Mouse (Mus musculus): ENCODE measurements around the gene Foxa3. TPM values are rescaled to one million over a fixed set of nuclear protein-coding genes. Genes with fewer than 3 reads are reported as not detected.

Foxa3 gene
- polyA plus RNA-seq, 1 experiment from 2014 or later = 0.09 TPM

DNA sequence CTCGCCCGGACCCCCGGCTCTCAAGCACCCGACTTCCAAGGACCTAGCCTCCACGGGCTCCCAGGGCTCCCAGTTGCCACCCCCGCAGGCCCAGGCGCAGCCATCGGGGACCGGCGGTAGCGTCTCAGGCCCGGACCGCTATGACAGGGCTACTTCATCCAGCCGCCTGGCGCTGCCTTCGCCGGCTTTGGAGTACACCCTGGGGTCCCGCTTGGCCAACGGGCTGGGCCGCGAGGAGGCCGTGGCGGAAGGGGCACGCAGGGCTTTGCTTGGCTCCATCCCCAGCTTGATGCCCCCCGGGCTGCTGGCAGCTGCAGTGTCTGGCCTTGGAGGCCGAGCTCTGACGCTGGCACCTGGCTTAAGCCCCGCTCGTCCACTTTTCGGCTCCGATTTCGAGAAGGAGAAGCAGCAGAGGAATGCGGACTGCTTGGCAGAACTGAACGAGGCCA, 18.7 kb downstream of the Foxa3 start:
- Histone ChIP-seq H3K27ac (no peak overlapping the region), H3K9ac (peak overlapping the region; percentile 94), H3K4me1 (peaks cover 46% of the 10 kb centered on the region), H3K9me3 (no peaks in the 10 kb centered on the region), H3K4me2 (replicated peaks) (peak overlapping the region; percentile 100), H3K4me3 (peak overlapping the region; percentile 92), H3K27me3 (replicated peaks) (no peaks in the 10 kb centered on the region), H3K36me3 (peaks cover 25% of the 10 kb centered on the region)
- peak; percentile 8 for ATAC-seq (ENCODE audit: low FRiP score, low read depth)
- WGBS = 5% methylated on average over 34 of the region's 34 CpGs

DNA sequence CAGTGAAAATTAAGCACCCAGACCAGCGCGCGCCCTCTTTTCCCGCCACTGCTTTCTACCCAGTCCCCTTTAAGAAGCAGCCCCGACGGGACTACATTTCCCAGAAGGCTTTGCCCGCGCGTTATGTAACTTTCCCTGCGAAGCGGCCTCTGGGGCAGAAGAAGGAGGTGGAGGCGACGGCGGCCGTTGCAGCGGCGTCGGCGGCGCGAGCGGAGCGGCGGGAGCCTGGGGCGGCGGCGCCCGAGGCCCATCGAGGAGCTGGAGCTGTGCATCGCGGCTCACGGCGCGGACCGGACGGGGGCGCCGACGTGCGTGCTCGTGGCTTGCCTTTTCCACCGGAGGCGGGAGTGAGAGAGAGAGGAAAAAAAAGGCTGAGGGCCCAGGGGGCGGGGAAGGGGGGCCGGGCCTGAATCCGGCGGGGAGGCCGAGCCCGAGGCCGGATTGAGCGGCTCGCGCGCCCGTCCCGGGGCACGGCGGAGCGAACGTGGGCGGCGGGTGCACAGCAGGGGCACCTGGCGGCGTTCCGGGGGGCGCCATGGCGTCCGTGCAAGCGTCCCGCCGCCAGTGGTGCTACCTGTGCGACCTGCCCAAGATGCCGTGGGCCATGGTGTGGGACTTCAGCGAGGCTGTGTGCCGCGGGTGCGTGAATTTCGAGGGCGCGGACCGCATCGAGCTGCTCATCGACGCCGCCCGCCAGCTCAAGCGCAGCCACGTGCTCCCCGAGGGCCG, 19.3 kb downstream of the Foxa3 start, which contains the start of gene Irf2bp1:
Gene Irf2bp1, plus strand, starts transcription at position 143 of the 729 bp plus-strand sequence.
- ATAC-seq (ENCODE audit: low FRiP score, low read depth) = peak; percentile 34
- Histone ChIP-seq H3K27ac (peak within 1 kb of the TSS; percentile 89), H3K4me1 (peaks cover 46% of the 10 kb centered on the region), H3K27me3 (replicated peaks) (no peaks in the 10 kb centered on the region), H3K4me3 (peak within 1 kb of the TSS; percentile 92), H3K9ac (peak within 1 kb of the TSS; percentile 94), H3K4me2 (replicated peaks) (peak within 1 kb of the TSS; percentile 100), H3K9me3 (no peaks in the 10 kb centered on the region), H3K36me3 (peaks cover 25% of the 10 kb centered on the region)
- under 1% methylated on average over 89 of the region's 90 CpGs for WGBS

DNA sequence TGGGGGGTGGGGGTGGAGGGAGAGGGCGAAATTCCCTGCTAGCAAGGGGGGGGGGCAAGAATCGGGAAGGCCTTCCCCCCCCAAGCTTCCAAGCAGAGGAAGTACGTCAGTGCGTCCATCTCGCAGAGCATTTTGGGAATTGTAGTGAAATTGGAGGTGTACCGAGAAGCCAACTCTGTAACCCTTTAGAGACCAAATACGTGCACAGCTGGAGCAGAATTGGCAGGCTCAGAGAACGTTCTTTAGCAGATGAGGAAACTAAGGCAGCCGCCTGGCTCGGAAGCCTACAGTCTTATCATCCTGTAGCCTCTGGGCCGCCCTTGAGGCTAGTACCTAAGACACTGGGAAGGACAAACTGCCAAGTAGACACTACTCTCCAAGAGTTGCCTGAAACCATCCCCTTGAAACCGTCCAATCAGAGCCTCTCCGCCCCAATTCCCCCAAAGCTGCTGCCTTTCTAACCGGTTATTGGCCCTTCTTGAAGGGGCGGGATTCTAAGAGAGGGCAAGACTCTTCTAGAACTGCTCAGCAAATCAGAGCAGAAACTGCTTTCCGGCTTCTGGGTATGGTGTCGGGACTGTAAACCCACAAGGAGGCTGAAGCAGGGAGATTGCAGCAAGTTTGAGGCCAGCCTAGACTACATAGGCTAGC, 20.4 kb downstream of the Foxa3 start:
- Histone ChIP-seq H3K4me3 (peak overlapping the region; percentile 32), H3K36me3 (peaks cover 25% of the 10 kb centered on the region), H3K27me3 (replicated peaks) (no peaks in the 10 kb centered on the region), H3K4me2 (replicated peaks) (peak overlapping the region; percentile 65), H3K4me1 (peaks cover 46% of the 10 kb centered on the region), H3K27ac (no peak overlapping the region), H3K9ac (peak overlapping the region; percentile 43), H3K9me3 (no peaks in the 10 kb centered on the region)
- ATAC-seq (ENCODE audit: low FRiP score, low read depth) = peak; percentile 45
- 1% methylated on average over 17 of the region's 17 CpGs for WGBS

GRCm38 (mm10) chr7:19002115-19002514, 21.2 kb downstream of the Foxa3 start:
- Histone ChIP-seq H3K36me3 (peaks cover 21% of the 10 kb centered on the region), H3K9ac (no peak overlapping the region; the same call in 1 of the 2 replicates), H3K27me3 (replicated peaks) (no peaks in the 10 kb centered on the region), H3K4me3 (no peak overlapping the region), H3K4me1 (peaks cover 42% of the 10 kb centered on the region), H3K9me3 (no peaks in the 10 kb centered on the region), H3K27ac (no peak overlapping the region), H3K4me2 (replicated peaks) (peak overlapping the region; percentile 65)
- WGBS = 46% methylated on average over 4 of the region's 4 CpGs
- ATAC-seq (ENCODE audit: low FRiP score, low read depth) = no peak

GRCm38 (mm10) chr7:19001807-19002085, 21.6 kb downstream of the Foxa3 start:
- Histone ChIP-seq H3K4me3 (no peak overlapping the region), H3K36me3 (peaks cover 17% of the 10 kb centered on the region), H3K27me3 (replicated peaks) (no peaks in the 10 kb centered on the region), H3K9me3 (no peaks in the 10 kb centered on the region), H3K9ac (no peak overlapping the region), H3K27ac (no peak overlapping the region), H3K4me1 (peaks cover 38% of the 10 kb centered on the region), H3K4me2 (replicated peaks) (no peak overlapping the region)
- no peak for ATAC-seq (ENCODE audit: low FRiP score, low read depth)
- 36% methylated on average over 3 of the region's 3 CpGs for WGBS

GRCm38 (mm10) chr7:19001066-19001806, 22.1 kb downstream of the Foxa3 start:
- no peaks in the 10 kb centered on the region for H3K9me3 ChIP-seq
- no peak for ATAC-seq (ENCODE audit: low FRiP score, low read depth)

DNA sequence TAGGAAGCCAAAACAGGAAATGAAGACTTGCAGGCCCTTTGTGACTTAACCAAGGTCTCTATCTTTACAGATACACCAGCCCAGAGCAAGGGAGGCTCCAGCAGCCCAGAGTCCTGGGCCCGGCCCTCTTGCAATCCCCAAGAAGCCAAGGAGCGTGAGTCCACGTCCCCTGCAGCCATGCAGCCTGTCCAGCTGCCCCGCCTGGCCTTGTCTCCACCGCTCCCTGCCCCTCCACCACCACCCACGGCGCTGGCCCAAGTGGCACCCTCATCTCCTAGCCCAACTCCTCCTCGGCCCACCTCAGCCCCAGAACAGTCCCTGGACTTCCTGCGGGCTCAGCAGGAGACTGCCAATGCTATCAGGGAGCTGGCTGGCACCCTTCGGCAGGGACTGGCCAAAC, 22.9 kb downstream of the Foxa3 start:
- Histone ChIP-seq H3K9ac (peak overlapping the region; percentile 61), H3K9me3 (no peaks in the 10 kb centered on the region), H3K4me3 (peak overlapping the region; percentile 36), H3K4me1 (peaks cover 27% of the 10 kb centered on the region), H3K27ac (no peak overlapping the region), H3K36me3 (peaks cover 9% of the 10 kb centered on the region), H3K4me2 (replicated peaks) (peak overlapping the region; percentile 62), H3K27me3 (replicated peaks) (no peaks in the 10 kb centered on the region)
- WGBS = 40% methylated on average over 10 of the region's 10 CpGs
- ATAC-seq (ENCODE audit: low FRiP score, low read depth) = no peak

More at GRCm38 (mm10) chr7:19001066-19001806, 22.1 kb downstream of the Foxa3 start:
- Histone ChIP-seq H3K36me3 (peaks cover 16% of the 10 kb centered on the region), H3K4me3 (peak overlapping the region; percentile 36), H3K4me2 (replicated peaks) (peak overlapping the region; percentile 62), H3K27me3 (replicated peaks) (no peaks in the 10 kb centered on the region), H3K9ac (peak overlapping the region; percentile 61), H3K27ac (no peak overlapping the region), H3K4me1 (peaks cover 35% of the 10 kb centered on the region)
- WGBS = 32% methylated on average over 18 of the region's 18 CpGs

- H3K36me3 ChIP-seq = peaks cover 4% of the 10 kb centered on the region; the same call in 1 of the 2 replicates
- H3K27ac ChIP-seq = no peak overlapping the region
- no peak for ATAC-seq (ENCODE audit: low FRiP score, low read depth)
- no peak overlapping the region for H3K4me2 ChIP-seq (replicated peaks)
- H3K4me3 ChIP-seq = no peak overlapping the region
- 40% methylated on average over 9 of the region's 9 CpGs for WGBS
- H3K4me1 ChIP-seq = peaks cover 16% of the 10 kb centered on the region
- no peaks in the 10 kb centered on the region for H3K9me3 ChIP-seq
- no peak overlapping the region for H3K9ac ChIP-seq
- H3K27me3 ChIP-seq (replicated peaks) = no peaks in the 10 kb centered on the region
Measured at GRCm38 (mm10) chr7:18998835-18999234, 24.5 kb downstream of the Foxa3 start.

DNA sequence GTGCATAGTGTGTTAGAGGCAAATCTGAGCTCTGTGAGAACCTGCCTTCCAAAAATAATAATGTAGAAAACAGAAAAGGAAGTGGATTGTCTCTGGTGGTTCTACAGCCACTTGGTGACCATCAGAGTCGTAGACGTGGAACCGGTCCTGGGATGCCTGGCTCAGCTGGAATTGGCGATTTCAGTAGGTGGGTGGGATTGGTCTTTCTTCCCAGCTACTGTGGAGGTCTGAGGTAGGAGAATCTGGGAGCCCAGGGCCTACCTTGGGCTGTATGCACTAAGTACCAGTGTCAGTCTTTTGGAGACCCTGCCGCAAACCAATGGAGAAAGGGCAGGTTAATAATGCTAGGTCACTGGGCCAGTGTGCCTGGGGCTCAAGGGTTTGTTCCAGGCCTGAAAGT, 30.3 kb downstream of the Foxa3 start:
- no peaks in the 10 kb centered on the region for H3K9me3 ChIP-seq
- ATAC-seq (ENCODE audit: low FRiP score, low read depth) = no peak
- peaks cover 4% of the 10 kb centered on the region; the same call in 1 of the 2 replicates for H3K36me3 ChIP-seq
- no peak overlapping the region for H3K9ac ChIP-seq
- WGBS = 89% methylated on average over 5 of the region's 5 CpGs
- H3K27me3 ChIP-seq (replicated peaks) = peaks cover 23% of the 10 kb centered on the region
- H3K27ac ChIP-seq = no peak overlapping the region
- peaks cover 22% of the 10 kb centered on the region for H3K4me1 ChIP-seq
- H3K4me3 ChIP-seq = peak overlapping the region; percentile 50; the same call in 1 of the 2 replicates
- peak overlapping the region; percentile 79 for H3K4me2 ChIP-seq (replicated peaks)

GRCm38 (mm10) chr7:18992294-18992675, 31.1 kb downstream of the Foxa3 start:
- H3K27ac ChIP-seq = no peak overlapping the region

GRCm38 (mm10) chr7:18991660-18992293, 31.6 kb downstream of the Foxa3 start:
- no peak overlapping the region for H3K27ac ChIP-seq
- peak overlapping the region; percentile 50 for H3K4me3 ChIP-seq
- H3K4me1 ChIP-seq = peaks cover 22% of the 10 kb centered on the region
- WGBS = under 1% methylated on average over 59 of the region's 59 CpGs
- H3K36me3 ChIP-seq = no peaks in the 10 kb centered on the region
- ATAC-seq (ENCODE audit: low FRiP score, low read depth) = peak; percentile 1
- H3K4me2 ChIP-seq (replicated peaks) = peak overlapping the region; percentile 79
- H3K27me3 ChIP-seq (replicated peaks) = peaks cover 23% of the 10 kb centered on the region
- peak overlapping the region; percentile 60 for H3K9ac ChIP-seq
- H3K9me3 ChIP-seq = no peaks in the 10 kb centered on the region

More at GRCm38 (mm10) chr7:18992294-18992675, 31.1 kb downstream of the Foxa3 start:
- WGBS = 4% methylated on average over 31 of the region's 31 CpGs
- Histone ChIP-seq H3K27me3 (replicated peaks) (peaks cover 23% of the 10 kb centered on the region), H3K36me3 (0 out of 2 replicates have a peak, but pooled peaks cover 1% of the 10 kb centered on the region), H3K4me2 (replicated peaks) (peak overlapping the region; percentile 79), H3K9me3 (no peaks in the 10 kb centered on the region), H3K4me1 (peaks cover 22% of the 10 kb centered on the region), H3K4me3 (peak overlapping the region; percentile 50), H3K9ac (peak overlapping the region; percentile 60)
- no peak for ATAC-seq (ENCODE audit: low FRiP score, low read depth)

Data from neural tube, embryonic 12.5 days (tissue).